8 mouse cellular contexts compared by ENCODE assay signal in the genomic region with DNA sequence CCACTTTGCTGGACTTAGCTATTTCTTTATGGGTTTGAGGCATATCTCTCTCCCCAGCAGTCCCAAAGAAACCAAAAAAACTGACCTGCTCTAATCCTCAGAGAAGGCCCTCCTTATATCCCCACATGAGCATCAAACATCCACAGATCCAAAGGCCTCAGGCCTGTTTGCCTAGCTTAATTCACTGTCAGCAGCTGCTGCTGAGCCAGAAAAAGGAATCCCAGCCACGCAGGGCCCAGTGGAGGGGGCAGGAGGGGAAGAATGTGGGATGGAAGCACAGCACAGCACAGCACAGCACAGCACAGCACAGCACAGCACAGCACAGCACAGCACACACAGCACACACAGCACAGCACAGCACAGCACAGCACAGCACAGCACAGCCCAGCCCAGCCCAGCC.
DNase-seq lines count a peak whose midpoint lies in the region; ATAC-seq and TF ChIP-seq lines count a peak whose summit lies in the region.
"Not testable (repeated sequence)": the region's sequence is repeated elsewhere in the genome, so short reads cannot be mapped to it uniquely, and the experiment has no call there.

No protein-coding gene starts in this region.

- dilution Hi-C loops in CH12.LX (cut with MboI; ENCODE audit: extremely low pct_ligation_motif_present, extremely low pct_unique_long_range_greater_than_20kb, low sequenced_read_pairs), result not testable (repeated sequence)

- not testable (repeated sequence) for H3K4me2 ChIP-seq in CH12.LX (ENCODE audit: insufficient read depth, low read depth, poor library complexity, severe bottlenecking)
- peak overlapping the region; percentile 25 for H3K4me2 ChIP-seq in myocyte (ENCODE audit: low read depth)

- in situ Hi-C loops in CH12.LX (cut with MboI; ENCODE audit: low pct_ligation_motif_present, low pct_unique_long_range_greater_than_20kb, low sequenced_read_pairs); Patski (cut with MboI; ENCODE audit: low pct_unique_long_range_greater_than_20kb): not testable (repeated sequence)

- TF ChIP-seq CTCF in CH12.LX (conservative IDR thresholded peaks at IDR 0.05 in 1 of 2, IDR thresholded peaks at IDR 0.05 in 1 of 2; ENCODE audit: low read depth in 2 of 2, low read length in 2 of 2); Patski (IDR thresholded peaks at IDR 0.05): not testable (repeated sequence)

- not testable (repeated sequence) for TF ChIP-seq POLR2A in CH12.LX (IDR thresholded peaks at IDR 0.05; ENCODE audit: low read depth, low read length); myocyte (IDR thresholded peaks at IDR 0.05; ENCODE audit: insufficient read length, low read depth)

- H3K9ac ChIP-seq in CH12.LX (ENCODE audit: insufficient read depth, low read depth), result not testable (repeated sequence)

- not testable (repeated sequence) for H3K27me3 ChIP-seq in CH12.LX (replicated peaks); Patski; forebrain, embryonic 10.5 days (ENCODE audit: poor library complexity, severe bottlenecking); midbrain, embryonic 10.5 days (ENCODE audit: low read depth, poor library complexity, severe bottlenecking); myocyte (ENCODE audit: control insufficient read depth, insufficient read depth, insufficient read length)

- H3K27ac ChIP-seq in CH12.LX (ENCODE audit: insufficient read depth, low read depth), result peak overlapping the region; percentile 12
- H3K27ac ChIP-seq in forebrain, embryonic 10.5 days, result peak overlapping the region; percentile 56
- peak overlapping the region; percentile 19; the same call in 1 of the 2 replicates for H3K27ac ChIP-seq in midbrain, embryonic 10.5 days (replicated peaks)

- ATAC-seq in Patski, result peak; percentile 42

- not testable (repeated sequence) for H3K79me2 ChIP-seq in CH12.LX (replicated peaks; ENCODE audit: control insufficient read depth, extremely low read depth, insufficient read depth, poor library complexity, severe bottlenecking); myocyte (ENCODE audit: control insufficient read depth, insufficient read depth)

- POLR2A ChIA-PET in Patski (lab: Charles Lee), result interaction anchor here (0.5 kb wide), 1 partner anchor 225 kb away, joined by 3 read pairs; no protein-coding TSS in a partner anchor

- CTCF ChIA-PET in Patski (lab: Charles Lee), result interaction anchor here (1.0 to 1.6 kb wide), 2 partner anchors 39 to 64 kb away, joined by 3 to 4 read pairs; no protein-coding TSS in a partner anchor

- WGBS in forebrain, embryonic 10.5 days, result 18% methylated on average over 1 of the region's 1 CpGs
- 36% methylated on average over 1 of the region's 1 CpGs for WGBS in midbrain, embryonic 10.5 days

- H3K36me3 ChIP-seq in CH12.LX (replicated peaks in 1 of 2; ENCODE audit: control insufficient read depth in 1 of 2, insufficient read depth in 1 of 2, low read length in 1 of 2), result peaks cover 3 to 53% of the 10 kb centered on the region in 2 experiments
- not testable (repeated sequence) for H3K36me3 ChIP-seq in forebrain, embryonic 10.5 days (replicated peaks); midbrain, embryonic 10.5 days; myocyte (ENCODE audit: control insufficient read depth, insufficient read depth)

- not testable (repeated sequence) for H3K9me3 ChIP-seq in CH12.LX (replicated peaks; ENCODE audit: low read length); forebrain, embryonic 10.5 days; midbrain, embryonic 10.5 days (replicated peaks)

- peak overlapping the region in 1 of 3 experiments; percentile 38 for H3K4me3 ChIP-seq in CH12.LX (replicated peaks in 1 of 3; ENCODE audit: low read depth in 2 of 3, low read length in 2 of 3, poor library complexity in 1 of 3)
- not testable (repeated sequence) for H3K4me3 ChIP-seq in forebrain, embryonic 10.5 days; midbrain, embryonic 10.5 days; myocyte

- not testable (repeated sequence) for H3ac ChIP-seq in myocyte (ENCODE audit: control insufficient read depth, insufficient read length)

- H3K4me1 ChIP-seq in CH12.LX (ENCODE audit: control insufficient read depth in 1 of 2, insufficient read depth in 2 of 2), result peaks cover 32 to 74% of the 10 kb centered on the region in 2 experiments
- peaks cover 19% of the 10 kb centered on the region for H3K4me1 ChIP-seq in forebrain, embryonic 10.5 days
- H3K4me1 ChIP-seq in midbrain, embryonic 10.5 days, result peaks cover 16% of the 10 kb centered on the region

- not testable (repeated sequence) for TF ChIP-seq RAD21 in CH12.LX (IDR thresholded peaks at IDR 0.05; ENCODE audit: low read depth, low read length)

- DNase-seq in 3134 (ENCODE audit: extremely low read depth, insufficient read length, low spot score), result peak; percentile 29
- not testable (repeated sequence) for DNase-seq in CH12.LX (ENCODE audit: extremely low read depth); Patski (ENCODE audit: low read depth, low spot score); forebrain, embryonic 10.5 days (ENCODE audit: extremely low spot score, low spot score); midbrain, embryonic 10.5 days (ENCODE audit: low spot score)
- DNase-seq in Muller cell, postnatal 12 days (ENCODE audit: inconsistent ontology term), result peak; percentile 66
- DNase-seq in heart, adult 11 months, result peak; percentile 79

- TF ChIP-seq EP300 in CH12.LX (IDR thresholded peaks at IDR 0.05; ENCODE audit: low read length), result not testable (repeated sequence)

TF ChIP-seq in myocyte, 11 proteins besides CTCF, POLR2A, EP300 and RAD21:
- TF ChIP-seq MYOD1 (IDR thresholded peaks at IDR 0.05; ENCODE audit: control insufficient read depth in 1 of 3, insufficient read length in 2 of 3, low read depth in 2 of 3), result peak in 2 of 3 experiments; percentile 38 to 42
- TF ChIP-seq MYOG (IDR thresholded peaks at IDR 0.05; ENCODE audit: control insufficient read depth in 1 of 3, insufficient read depth in 1 of 3, insufficient read length in 2 of 3, low read depth in 2 of 3), result peak in 2 of 3 experiments; percentile 22 to 68
